Mouse (Mus musculus) heart, adult 8-10 months (tissue): ENCODE measurements around the gene D630045J12Rik. TPM values are rescaled to one million over a fixed set of nuclear protein-coding genes. Genes with fewer than 3 reads are reported as not detected.

Experiments used
- DNase-seq: peaks from one replicate; pipeline ENCODE4 v3.0.0; 2022; ENCODE audit warnings: low spot score
- total RNA-seq, 4 experiments: library from RNA; stranded (reverse); gene quantifications; 2 replicates each; pipeline ENCODE4 v1.2.4; 2022

Gene D630045J12Rik
- total RNA-seq, 4 experiments from 2014 or later: 1.7 to 2.1 (median 1.9) TPM

GRCm38 (mm10) chr6:38242295-38242830 lies 11.4 kb downstream of the D630045J12Rik start:
- no peak for DNase-seq

GRCm38 (mm10) chr6:38241508-38241907 lies 12.3 kb downstream of the D630045J12Rik start:
- DNase-seq: no peak

DNA sequence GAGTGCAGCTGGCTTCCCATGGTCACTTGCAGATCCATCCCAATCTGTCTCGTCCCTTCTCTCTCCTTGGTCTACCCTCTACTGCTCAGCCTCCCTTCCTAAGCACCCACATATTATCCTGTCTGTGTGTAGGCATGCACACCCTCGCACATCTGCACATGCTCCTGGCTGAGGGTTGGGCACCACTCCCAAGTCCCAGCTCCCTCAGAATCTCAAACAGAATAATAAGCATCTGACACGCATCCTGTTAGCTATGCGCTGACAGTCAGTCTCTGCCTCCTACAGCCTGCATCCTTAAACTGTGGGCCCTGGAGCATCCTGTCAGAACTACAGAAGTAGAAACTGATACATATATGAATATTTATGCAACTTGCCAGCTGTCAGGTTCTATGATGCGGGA lies 13.2 kb downstream of the D630045J12Rik start:
- DNase-seq: no peak

GRCm38 (mm10) chr6:38238382-38238781 lies 15.4 kb downstream of the D630045J12Rik start:
- DNase-seq: no peak

DNA sequence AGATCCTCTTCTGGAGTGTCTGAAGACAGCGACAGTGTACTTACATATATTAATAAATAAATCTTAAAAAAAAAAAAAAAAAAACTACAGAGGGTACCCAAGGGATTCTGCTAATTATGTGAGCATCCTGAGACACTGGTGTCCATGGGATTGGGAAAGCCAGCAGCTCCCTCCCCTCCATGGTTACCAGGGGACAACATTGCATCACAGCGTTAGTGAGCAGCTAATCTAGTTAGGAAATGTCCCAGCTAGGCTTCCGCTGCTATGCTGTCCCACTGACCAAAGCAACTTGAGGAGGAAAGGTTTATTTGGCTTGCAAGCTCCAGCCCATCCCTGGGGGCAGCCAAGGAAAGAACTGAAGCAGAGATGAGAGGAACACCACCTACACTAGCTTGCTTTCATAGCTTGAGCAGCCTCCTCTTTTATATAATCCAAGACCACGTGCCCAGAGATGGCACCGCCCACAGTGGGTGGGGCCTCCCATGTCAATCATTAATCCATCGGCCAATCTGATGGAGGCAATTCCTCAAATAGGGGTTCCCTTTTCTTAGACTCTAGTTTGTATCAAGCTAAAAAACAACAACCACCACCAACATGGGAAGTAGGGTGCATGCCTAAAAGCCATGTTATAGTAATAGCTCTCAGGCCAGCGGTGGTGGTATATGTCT lies 17.7 kb downstream of the D630045J12Rik start:
- DNase-seq: no peak

GRCm38 (mm10) chr6:38233803-38234202 lies 20.0 kb downstream of the D630045J12Rik start:
- no peak for DNase-seq

GRCm38 (mm10) chr6:38232917-38233316 lies 20.9 kb downstream of the D630045J12Rik start:
- no peak for DNase-seq

DNA sequence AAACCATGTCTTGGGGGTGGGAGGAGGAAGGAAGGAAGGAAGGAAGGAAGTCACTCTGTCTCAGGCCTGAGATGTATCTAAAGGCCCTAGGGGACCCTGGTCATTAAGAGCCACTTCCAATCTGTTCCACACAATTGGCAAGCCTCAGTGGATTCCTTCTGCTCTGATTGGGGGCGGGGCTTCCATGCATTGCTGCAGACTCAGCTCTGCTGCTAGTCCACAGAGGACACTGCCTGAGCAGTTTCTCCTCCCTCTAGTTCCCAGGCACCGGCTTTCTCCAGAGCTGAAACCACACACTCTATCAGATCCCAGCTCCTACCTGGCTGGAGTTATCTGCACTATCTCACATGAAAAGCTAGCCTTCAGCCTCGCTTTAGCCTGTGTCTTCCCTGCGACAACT lies 21.8 kb downstream of the D630045J12Rik start:
- DNase-seq: no peak

- no peak for DNase-seq
Observed at GRCm38 (mm10) chr6:38224079-38224478, 29.7 kb downstream of the D630045J12Rik start.

DNA sequence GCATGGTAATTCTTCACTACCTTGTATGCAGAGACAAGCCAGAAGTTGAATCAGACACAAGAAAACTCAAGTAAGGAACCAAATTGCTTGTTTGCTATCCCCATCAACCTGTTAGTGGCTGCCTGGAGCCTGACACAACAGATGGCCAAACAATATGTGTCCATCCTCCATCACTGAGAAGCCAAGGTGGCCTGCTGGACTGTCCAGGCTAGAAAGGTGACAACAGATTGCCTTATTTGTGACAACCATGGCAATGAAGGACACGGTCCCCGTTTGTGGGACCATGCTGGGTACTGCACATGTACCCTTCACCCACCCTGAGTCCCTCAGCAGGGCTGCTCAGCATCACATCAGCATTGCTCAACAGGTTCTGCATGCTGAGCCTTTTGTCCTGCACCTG lies 34.5 kb downstream of the D630045J12Rik start:
- DNase-seq: no peak

DNA sequence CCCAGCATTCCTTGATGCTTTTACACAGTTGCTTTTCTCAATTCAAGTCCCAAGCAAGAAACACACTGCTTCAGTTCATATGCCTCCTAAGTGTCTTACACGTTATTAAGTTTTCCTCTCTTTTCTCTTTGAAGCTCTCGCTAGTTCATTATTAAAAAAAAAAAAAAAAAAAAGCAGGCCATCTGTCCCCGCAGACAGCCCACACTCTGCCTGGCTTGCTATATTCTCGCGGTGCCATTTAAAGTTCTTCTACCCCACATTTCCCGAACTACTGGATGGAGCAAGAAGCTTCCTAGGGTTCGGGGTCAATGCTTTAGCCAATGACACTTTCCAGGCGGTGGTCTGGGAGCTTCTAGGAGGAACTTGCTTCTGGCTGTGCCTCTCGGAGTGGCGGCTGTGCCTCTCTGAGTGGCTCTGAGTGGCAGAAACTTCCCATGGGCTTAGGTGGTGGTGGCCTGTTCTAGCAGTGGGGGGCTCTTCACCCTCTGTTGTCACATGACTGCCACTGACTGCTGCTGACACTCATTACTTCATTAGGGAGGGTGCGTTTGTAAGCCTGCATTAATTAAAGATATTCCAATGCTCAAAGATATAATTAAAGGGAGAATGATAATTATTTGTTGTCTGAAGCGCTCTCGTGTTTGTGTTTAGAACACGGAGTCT lies 38.2 kb downstream of the D630045J12Rik start:
- DNase-seq: no peak

GRCm38 (mm10) chr6:38207621-38208020 lies 46.2 kb downstream of the D630045J12Rik start:
- DNase-seq: no peak

GRCm38 (mm10) chr6:38206941-38207531 lies 46.8 kb downstream of the D630045J12Rik start:
- peak; percentile 7 for DNase-seq

- no peak for DNase-seq
Observed at GRCm38 (mm10) chr6:38205375-38205774, 48.4 kb downstream of the D630045J12Rik start.

GRCm38 (mm10) chr6:38203820-38204219 lies 50.0 kb downstream of the D630045J12Rik start:
- no peak for DNase-seq

GRCm38 (mm10) chr6:38202816-38203215 lies 51.0 kb downstream of the D630045J12Rik start:
- no peak for DNase-seq

- DNase-seq: no peak
Observed at GRCm38 (mm10) chr6:38201495-38201894, 52.3 kb downstream of the D630045J12Rik start.

- peak; percentile 18 for DNase-seq
Observed at GRCm38 (mm10) chr6:38199599-38199998, 54.2 kb downstream of the D630045J12Rik start.

DNA sequence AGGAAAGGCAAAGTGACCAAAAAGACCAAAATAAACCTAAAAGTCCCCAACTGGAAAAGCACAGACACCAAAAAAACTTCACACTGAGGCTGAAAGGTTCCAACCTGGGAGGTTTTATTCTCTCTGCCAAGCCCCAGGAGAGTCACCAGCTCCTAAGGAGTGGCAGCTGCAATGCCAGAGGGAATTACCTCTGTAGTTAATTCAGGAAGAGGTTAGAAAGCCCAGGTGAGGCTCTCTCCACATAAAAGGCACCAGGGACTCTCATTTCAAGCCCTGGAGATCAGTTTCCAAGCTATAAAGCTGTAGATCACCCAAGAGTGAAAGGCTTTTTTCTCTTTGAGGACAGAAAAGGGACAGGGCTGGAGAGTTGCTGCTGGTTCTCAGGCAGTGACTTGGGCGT lies 55.1 kb downstream of the D630045J12Rik start:
- DNase-seq: no peak

DNA sequence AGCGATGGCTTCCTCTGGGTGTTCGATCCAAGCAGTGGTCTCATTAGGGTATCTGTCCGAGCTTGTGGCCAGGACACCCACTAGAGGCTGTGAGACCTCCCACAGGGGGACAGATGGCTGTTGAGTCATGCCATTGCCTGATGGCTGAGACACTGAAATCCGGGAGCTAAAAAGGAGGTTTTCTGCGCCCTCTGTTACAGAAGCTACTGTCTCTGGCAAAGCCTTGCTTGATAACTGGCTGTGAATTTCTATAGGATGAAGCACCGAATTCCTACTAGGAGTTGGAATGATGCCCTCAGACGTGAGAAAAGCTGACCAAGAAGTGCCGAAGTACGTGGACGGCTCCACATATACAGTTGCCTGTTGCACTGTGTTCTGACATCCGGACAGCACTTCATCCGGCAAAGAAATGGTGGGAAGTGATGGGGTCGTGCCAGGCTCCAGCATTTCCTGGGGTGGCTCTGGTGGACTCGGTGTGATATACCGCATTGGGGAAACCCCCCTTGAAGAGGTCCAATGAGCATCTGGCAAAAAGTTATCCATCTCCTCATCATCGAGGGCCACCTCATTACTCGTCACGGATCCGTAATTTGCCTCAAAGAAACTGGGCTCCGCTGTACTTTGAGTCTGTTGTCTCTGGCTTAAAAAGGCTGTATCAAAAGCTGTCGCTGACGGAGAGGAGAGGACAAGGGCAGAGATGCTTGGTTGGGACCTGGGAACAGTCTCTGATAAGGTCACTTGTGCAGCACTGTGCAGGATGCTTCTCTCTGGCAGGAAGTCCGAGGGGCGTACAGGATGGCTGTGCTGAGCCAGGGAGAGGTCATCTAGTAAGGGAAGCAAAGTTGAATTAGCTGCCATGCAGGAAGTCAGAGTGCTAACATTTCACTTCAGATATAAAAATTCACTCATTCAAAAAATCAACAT lies 57.3 kb downstream of the D630045J12Rik start:
- DNase-seq: no peak

GRCm38 (mm10) chr6:38195306-38195705 lies 58.5 kb downstream of the D630045J12Rik start:
- DNase-seq: no peak

DNA sequence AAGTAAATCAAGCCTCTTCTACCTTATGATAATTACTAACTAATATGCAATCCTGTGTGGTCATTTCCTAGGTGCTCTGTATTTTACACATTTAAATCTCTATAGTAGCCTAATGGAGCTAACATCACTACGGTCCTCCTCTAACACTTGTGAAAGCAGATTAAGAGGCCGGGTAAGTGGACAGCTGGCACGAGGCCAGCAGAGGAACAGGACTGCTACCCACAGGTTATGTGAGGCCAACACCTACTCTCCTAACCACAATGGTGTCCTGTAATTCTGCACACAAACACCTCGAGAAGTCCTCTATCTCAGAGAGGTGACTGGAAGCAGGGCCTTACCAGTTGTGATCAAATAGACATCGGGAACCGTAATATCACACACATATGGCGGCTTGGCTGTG lies 59.8 kb downstream of the D630045J12Rik start:
- no peak for DNase-seq
